Mouse (Mus musculus) 3T3-L1 (cell line): ENCODE data around the gene Gm5105.

Experiments
- DNase-seq: peaks from one replicate; pipeline ENCODE4 v3.0.0-alpha.2; 2015; ENCODE audit warnings: low read depth, low spot score

Gm5105 gene

DNA sequence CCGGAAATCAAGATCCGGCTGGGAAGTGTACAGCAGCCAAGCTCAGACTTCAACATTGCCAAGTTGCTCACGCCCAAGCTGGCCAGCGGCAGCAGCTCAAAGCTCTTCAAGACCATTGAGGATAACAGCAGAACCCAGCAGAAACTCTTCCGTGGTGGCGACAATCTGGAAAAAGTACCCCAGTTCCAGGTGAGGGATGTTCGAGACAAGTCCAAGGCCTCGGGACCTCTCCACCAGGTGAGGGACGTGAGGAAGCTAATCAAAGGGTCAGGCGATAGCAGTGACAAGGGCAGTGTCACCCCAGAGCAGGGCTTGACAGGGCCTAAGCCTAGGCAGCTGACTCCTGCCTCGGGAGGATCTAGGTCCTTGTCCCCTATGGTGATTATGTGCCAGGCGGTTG is 915 bp upstream of the Gm5105 start:
- DNase-seq = no peak

- DNase-seq = no peak
Measured at GRCm38 (mm10) chr3:138066348-138066856, 786 bp downstream of the Gm5105 start.

DNA sequence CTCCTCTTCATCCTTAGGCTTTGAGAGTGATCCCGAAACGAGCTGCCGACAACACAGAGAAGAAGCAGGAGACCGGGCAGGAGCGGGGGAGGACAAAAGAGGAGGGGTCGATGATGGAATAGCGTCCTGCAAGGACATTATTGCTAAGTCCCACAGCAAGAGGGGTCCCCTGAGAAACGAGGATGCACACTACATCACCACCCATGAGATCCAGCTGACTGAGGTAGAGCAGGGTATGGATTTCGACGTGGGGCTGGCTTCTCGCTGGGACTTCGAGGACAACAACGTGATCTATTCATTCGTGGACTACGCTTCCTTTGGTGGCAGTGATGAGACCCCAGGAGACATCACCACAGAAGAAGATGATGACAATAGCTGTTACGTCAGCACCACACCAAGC is 1.3 kb downstream of the Gm5105 start:
- no peak for DNase-seq

- no peak for DNase-seq
Measured at GRCm38 (mm10) chr3:138064732-138065645, 2.2 kb downstream of the Gm5105 start, which contains the start of gene 1110002E22Rik. Gene 1110002E22Rik (plus strand): TSS chr3:138065052.

- no peak for DNase-seq
Measured at GRCm38 (mm10) chr3:138063731-138064329, 3.4 kb downstream of the Gm5105 start.

DNA sequence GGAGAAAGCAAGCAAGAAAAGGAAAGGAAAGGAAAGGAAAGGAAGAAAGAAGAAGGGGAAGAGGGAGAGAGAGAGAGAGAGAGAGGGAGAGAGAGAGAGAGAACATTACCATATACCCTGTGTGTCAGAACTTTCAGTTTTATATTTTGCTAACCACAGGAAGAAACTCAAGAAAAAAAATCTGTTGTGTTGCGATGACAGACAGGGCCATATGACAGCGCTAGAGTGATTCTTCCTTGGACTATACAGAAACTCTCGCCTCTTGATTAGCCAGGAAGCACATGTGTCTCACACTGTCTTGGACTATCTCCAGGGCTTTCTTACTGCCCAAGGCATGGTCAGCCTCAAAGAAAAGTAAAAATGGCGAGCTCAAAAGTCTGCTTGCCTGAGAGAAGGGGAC is 4.5 kb downstream of the Gm5105 start:
- peak; percentile 45 for DNase-seq

- DNase-seq = peak; percentile 88
Measured at GRCm38 (mm10) chr3:138061205-138061911, 5.8 kb downstream of the Gm5105 start.

- DNase-seq = no peak
Measured at GRCm38 (mm10) chr3:138060429-138060828, 6.8 kb downstream of the Gm5105 start.

DNA sequence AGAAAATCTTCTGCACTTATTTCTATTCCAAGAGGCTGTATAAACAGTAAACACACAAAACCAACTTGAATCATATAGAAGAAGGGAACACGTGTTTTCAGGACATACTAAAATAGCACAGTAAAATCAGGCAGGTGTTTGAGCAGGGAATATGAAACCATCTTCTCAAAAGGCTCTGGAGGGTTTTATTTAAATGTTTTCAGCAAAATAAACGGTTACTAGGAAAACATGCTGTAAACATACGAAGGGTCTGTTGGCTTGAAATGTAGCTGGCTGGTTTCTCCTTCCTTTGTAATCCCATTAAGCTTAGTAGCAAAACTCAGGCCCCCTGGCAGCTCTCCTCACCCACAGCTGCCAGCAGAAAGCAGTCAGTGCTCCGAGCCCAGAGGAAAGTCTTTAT is 9.0 kb downstream of the Gm5105 start:
- no peak for DNase-seq

DNA sequence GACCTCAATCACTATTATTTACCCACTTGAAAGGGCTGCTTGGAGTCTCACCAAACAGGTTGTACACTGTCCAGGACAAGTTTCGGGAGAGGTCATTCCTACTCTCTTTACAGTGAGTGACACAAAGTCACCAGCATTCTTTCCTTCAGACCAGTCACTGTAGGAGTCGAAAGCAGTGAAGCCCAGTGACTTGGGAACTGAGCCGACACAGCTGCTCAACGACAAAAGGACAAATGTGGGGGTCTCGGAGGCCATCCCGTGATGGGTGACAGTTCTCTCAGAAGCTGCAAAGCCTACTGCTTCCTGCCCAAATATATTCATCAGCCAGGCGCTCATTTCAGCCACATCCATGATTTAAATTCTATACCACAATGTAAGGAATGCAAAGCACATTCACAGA is 10.2 kb downstream of the Gm5105 start:
- DNase-seq = no peak

DNA sequence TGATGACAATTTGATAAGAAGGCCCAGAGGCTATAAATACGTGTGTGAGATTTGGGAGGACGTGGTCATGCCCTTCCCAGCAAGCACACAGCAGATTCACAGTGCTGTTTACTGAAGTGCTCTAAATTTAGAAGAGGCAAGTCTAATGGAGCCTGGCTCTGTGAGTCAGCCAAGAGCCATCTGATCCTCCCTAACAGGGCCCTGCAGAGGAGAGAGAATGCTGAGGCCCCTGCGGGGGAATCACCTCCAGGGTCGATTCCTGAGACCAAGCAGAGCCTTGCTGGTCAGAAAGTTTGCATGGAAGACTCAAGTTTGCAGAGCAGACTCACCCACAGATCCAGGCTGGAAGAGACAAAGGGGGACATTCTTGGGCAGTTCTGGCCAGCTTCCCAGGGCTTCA is 13.2 kb downstream of the Gm5105 start:
- DNase-seq = peak; percentile 78

GRCm38 (mm10) chr3:138051431-138051830 is 15.8 kb downstream of the Gm5105 start:
- peak; percentile 59 for DNase-seq

DNA sequence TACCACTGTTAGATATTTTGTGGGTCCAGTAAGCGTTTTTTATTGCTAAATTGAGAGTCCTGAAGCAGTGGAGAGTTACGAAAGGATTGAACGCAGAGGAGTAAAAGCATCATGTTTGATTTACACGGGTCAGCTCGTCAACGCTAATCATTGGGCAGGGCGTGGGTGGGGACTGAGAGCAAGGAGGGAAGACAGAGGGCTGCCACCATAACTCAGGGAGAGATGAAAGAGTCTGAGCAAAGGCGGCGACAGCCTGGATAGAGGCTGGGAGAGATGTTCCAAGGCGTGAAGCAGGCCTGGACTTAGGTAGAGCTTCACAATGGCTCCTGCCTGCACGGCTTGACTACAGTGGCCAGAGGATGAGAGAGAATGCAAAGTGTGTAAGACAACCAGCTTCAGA is 16.4 kb downstream of the Gm5105 start:
- DNase-seq = peak; percentile 43

- no peak for DNase-seq
Measured at GRCm38 (mm10) chr3:138049555-138049954, 17.6 kb downstream of the Gm5105 start.

DNA sequence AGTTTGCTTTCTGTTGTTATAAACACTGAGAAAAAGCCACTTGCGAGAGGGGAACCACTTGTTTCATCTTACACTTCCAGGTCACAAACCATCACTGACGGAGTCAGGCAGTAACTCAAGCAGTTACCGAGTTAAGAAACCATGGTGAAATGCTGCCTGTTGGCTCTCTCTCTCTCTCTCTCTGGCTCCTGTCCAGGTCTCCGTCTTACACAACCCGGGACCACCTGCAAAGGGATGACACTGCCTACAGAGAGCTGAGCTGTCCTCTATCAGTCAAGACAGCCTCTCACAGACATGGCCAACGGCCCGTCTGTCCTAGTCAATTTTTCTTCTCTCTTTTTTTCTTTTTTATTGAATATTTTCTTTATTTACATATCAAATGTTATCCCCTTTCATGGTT is 23.9 kb downstream of the Gm5105 start:
- no peak for DNase-seq

DNA sequence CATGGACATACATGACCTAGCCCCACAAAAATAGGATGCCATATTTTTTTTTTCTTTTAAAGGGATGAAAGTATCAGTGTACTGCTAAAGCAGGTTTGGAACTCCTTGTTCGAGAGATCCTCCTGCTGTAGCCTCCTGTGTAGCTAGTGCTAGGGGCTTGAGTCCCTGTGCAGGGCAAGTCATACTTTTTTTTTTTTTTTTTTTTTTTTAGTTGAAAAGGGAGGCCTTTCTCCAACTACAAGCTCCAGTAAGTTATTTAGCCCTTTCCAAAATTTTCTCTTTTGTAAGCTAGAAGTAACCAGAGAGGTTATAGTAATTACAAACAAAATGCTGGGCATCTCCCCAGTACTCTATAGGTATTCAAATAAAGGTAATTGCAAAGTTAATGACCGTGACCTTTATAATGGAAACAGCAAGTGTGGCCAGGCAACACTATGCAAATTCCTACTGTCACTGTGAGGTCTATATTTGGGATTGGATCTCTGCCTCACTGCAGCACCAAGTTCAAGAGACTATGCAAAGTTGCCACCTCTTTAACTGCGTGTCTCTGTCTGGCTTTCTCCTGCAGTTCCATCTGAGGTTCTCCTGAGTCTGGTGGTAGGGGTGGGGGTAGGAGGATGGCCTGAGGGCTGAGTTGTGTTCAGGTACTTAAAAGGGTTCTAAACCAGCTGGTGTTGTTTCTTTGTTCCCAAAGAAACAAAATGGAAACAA is 25.4 kb downstream of the Gm5105 start:
- no peak for DNase-seq

GRCm38 (mm10) chr3:138040938-138041337 is 26.2 kb downstream of the Gm5105 start:
- no peak for DNase-seq

- DNase-seq = no peak
Measured at GRCm38 (mm10) chr3:138033986-138034385, 33.2 kb downstream of the Gm5105 start.

DNA sequence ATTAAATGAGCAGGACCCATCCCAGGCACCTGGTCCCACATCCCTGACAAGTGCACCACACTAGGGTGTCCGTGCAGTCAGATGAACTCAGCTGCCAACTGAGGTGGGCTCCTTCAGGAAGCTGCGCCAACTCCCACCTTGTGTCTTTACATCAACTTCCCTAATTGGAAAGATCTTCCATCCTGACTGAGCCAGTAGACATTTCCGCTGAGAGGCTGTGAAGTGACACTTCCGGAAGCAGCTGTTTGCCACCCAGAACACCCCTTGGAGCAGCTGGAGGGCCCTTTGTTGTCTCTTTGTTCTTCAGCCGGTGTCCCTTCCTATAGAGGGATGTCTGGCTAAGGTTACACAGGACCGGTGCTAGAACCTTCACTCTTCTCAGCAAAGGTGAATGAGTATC is 36.6 kb downstream of the Gm5105 start:
- DNase-seq = no peak

DNA sequence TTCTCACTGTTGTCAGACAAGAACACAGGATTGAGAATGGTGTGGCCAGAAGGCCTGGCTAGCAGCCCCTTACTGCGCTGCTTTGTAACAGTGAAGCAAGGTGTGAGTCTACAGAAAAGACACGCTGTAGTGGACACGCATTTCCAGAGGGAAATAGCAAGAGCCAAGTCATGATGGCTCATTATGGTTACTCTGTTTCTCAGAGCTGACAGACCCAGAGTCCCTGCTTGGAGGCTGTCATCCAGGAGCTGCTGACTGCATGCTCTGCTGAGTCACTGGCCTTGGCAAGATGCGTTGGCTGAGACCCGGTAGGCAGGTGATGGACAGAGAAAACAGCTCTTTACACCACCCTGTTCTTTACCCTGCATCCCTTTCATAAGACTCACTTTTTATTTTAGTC is 37.8 kb downstream of the Gm5105 start:
- peak; percentile 83 for DNase-seq

- peak; percentile 73 for DNase-seq
Measured at GRCm38 (mm10) chr3:138027575-138028362, 39.4 kb downstream of the Gm5105 start.
